Mouse (Mus musculus): ENCODE data around the gene Atl3. TPM values are rescaled to one million over a fixed set of nuclear protein-coding genes. Genes with fewer than 3 reads are reported as not detected.
A peak's percentile ranks its signal among the peaks of the same experiment; 100 is the strongest.

Gene Atl3
- polyA plus RNA-seq, 1 experiment, result 16.0 TPM

DNA sequence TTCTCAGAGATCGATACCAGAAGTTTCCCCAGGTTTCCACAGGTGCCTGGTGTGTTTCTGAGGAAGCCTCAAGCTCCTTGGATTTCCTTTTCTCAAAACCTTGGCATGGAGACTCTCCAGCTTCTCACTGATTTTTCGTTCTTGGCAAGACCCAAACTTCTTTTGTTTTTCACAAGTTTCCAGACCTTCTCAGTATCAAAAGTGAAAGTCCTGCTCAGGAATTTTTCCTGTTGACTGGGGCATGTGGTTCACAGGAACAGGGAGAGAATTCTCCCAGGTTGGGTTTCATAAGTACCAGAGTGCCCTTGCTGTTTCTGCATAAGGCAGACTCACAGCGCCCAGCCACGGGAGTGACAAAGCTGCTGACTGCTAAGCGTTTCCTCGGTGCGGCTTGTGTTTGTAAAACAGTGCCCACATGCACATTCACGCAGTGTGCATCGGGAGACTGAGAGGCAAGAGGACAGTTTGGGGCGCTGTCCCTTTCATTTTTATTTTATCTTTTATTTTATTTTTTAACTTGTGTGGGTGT is 68.8 kb downstream of the Atl3 start:
- Histone ChIP-seq H3K36me3 (ENCODE audit: control insufficient read depth, insufficient read depth) (no peaks in the 10 kb centered on the region), H3K79me2 (ENCODE audit: control insufficient read depth, insufficient read depth) (no peaks in the 10 kb centered on the region), H3K27me3 (ENCODE audit: control insufficient read depth, insufficient read depth, insufficient read length) (no peaks in the 10 kb centered on the region), H3K4me3 (ENCODE audit: insufficient read depth, poor library complexity, severe bottlenecking) (no peak overlapping the region), H3K79me3 (ENCODE audit: low read depth) (no peaks in the 10 kb centered on the region), H3ac (ENCODE audit: control insufficient read depth, insufficient read length, low read depth) (no peak overlapping the region)
- TF ChIP-seq CEBPB (IDR thresholded peaks at IDR 0.05; ENCODE audit: low read depth), result no peak
- no peak for TF ChIP-seq MYOG (IDR thresholded peaks at IDR 0.05; ENCODE audit: control insufficient read depth, extremely low read depth, insufficient read length)

DNA sequence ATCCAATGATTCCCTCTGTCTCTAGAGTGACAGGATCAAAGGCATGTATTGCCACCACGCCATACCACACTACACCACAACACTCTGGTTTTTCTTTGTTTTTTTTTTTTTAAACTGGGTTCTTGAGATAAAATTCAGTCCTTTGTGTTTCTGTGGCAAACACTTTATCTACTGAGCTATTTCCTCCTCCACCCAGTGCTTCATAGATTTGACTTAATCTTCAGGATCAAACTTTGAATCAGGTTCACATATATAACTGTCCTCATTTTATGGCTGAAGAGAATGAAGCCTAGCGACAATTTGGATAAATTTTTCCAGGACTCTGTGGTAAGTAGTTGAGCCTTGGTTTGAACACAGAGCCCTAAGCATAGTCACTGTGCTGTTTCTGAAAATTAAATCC is 69.8 kb downstream of the Atl3 start:
- no peaks in the 10 kb centered on the region for H3K79me2 ChIP-seq (ENCODE audit: control insufficient read depth, insufficient read depth)
- H3K27me3 ChIP-seq (ENCODE audit: control insufficient read depth, insufficient read depth, insufficient read length), result no peaks in the 10 kb centered on the region
- no peaks in the 10 kb centered on the region for H3K79me3 ChIP-seq (ENCODE audit: low read depth)
- no peak for TF ChIP-seq CEBPB (IDR thresholded peaks at IDR 0.05; ENCODE audit: low read depth)
- TF ChIP-seq USF1 (IDR thresholded peaks at IDR 0.05; ENCODE audit: low read depth), result no peak
- no peak for TF ChIP-seq MYOG (IDR thresholded peaks at IDR 0.05; ENCODE audit: control insufficient read depth, extremely low read depth, insufficient read length)
- H3ac ChIP-seq (ENCODE audit: control insufficient read depth, insufficient read length, low read depth), result no peak overlapping the region
- H3K4me3 ChIP-seq (ENCODE audit: insufficient read depth, poor library complexity, severe bottlenecking), result no peak overlapping the region
- no peaks in the 10 kb centered on the region for H3K36me3 ChIP-seq (ENCODE audit: control insufficient read depth, insufficient read depth)

DNA sequence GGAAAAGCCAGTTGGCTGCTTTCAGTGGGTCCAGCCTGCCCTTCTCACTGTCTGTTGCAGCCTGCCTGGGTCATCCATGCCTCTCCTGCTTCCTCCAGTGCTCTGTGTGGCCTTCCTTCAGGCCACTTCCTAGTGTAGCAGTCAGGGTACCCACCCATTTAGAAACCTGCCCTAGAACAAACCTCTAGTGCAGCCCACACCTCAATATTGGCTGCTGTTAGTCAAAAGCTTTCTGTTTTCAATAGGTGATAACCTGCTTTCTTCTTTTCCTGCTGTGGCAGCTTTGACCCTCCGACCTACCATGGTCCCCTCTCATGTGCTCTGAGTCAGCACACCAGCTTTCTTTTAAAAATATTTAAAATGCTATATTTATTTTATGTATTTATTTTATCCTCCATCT is 70.6 kb downstream of the Atl3 start:
- H3K4me3 ChIP-seq (ENCODE audit: insufficient read depth, poor library complexity, severe bottlenecking), result no peak overlapping the region
- no peaks in the 10 kb centered on the region for H3K79me3 ChIP-seq (ENCODE audit: low read depth)
- no peaks in the 10 kb centered on the region for H3K79me2 ChIP-seq (ENCODE audit: control insufficient read depth, insufficient read depth)
- no peaks in the 10 kb centered on the region for H3K27me3 ChIP-seq (ENCODE audit: control insufficient read depth, insufficient read depth, insufficient read length)
- no peak overlapping the region for H3ac ChIP-seq (ENCODE audit: control insufficient read depth, insufficient read length, low read depth)
- no peaks in the 10 kb centered on the region for H3K36me3 ChIP-seq (ENCODE audit: control insufficient read depth, insufficient read depth)
- TF ChIP-seq MYOG (IDR thresholded peaks at IDR 0.05; ENCODE audit: control insufficient read depth, extremely low read depth, insufficient read length) (no peak), MYOD1 (IDR thresholded peaks at IDR 0.05; ENCODE audit: control insufficient read depth, insufficient read length, low read depth) (no peak), MAX (IDR thresholded peaks at IDR 0.05) (no peak), CTCF (IDR thresholded peaks at IDR 0.05; ENCODE audit: control insufficient read depth, insufficient read depth, insufficient read length) (no peak), CEBPB (IDR thresholded peaks at IDR 0.05; ENCODE audit: low read depth) (no peak), FOSL1 (IDR thresholded peaks at IDR 0.05; ENCODE audit: insufficient read depth, low read length, poor library complexity, severe bottlenecking) (no peak), USF1 (IDR thresholded peaks at IDR 0.05; ENCODE audit: low read depth) (no peak)

DNA sequence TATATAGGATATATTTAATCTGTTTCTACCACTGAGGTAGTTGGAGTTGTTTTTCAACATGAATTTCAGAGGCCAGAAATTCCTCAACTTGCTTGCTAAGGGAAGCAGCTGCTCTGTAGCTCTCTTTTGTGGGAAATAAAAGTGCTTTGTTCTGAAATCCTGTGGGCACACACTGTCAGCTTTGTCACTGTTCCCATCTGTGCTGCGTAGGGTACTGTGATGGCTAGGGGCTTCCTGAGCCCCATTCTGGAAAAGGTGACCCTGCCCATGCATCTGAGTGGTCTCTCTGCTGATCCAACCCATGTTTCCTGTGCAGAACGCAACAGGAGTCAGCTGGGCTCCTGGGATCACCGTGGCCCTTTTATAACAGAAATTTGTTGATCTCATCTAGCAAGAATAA is 73.0 kb downstream of the Atl3 start:
- Histone ChIP-seq H3K79me2 (ENCODE audit: control insufficient read depth, insufficient read depth) (no peaks in the 10 kb centered on the region), H3K79me3 (ENCODE audit: low read depth) (no peaks in the 10 kb centered on the region)

DNA sequence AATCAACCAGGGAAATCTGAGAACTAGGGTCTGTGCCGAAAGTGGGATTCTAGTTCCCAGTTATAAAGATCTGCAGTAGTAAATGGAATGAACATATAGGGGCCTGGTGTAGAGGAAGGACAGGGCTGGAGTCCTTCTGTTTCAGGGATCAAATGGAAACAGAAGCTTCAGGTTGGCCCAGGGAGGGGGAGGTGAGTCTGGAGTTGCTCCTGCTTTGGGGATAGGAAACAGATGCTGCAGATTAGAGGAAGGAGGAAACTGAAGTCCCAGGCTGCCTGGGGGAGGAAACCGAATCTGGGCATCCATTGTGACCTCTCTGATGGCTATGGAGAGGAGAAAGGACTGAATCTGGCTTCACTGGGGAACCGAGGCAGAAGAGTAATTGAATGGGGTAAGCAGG is 74.5 kb downstream of the Atl3 start:
- Histone ChIP-seq H3K27me3 (ENCODE audit: control insufficient read depth, insufficient read depth, insufficient read length) (no peaks in the 10 kb centered on the region), H3K79me3 (ENCODE audit: low read depth) (no peaks in the 10 kb centered on the region), H3ac (ENCODE audit: control insufficient read depth, insufficient read length, low read depth) (no peak overlapping the region), H3K79me2 (ENCODE audit: control insufficient read depth, insufficient read depth) (no peaks in the 10 kb centered on the region), H3K36me3 (ENCODE audit: control insufficient read depth, insufficient read depth) (no peaks in the 10 kb centered on the region), H3K4me3 (ENCODE audit: insufficient read depth, poor library complexity, severe bottlenecking) (no peak overlapping the region)
- TF ChIP-seq MAX (IDR thresholded peaks at IDR 0.05) (no peak), USF1 (IDR thresholded peaks at IDR 0.05; ENCODE audit: low read depth) (no peak), FOSL1 (IDR thresholded peaks at IDR 0.05; ENCODE audit: insufficient read depth, low read length, poor library complexity, severe bottlenecking) (no peak), CEBPB (IDR thresholded peaks at IDR 0.05; ENCODE audit: low read depth) (no peak), MYOG (IDR thresholded peaks at IDR 0.05; ENCODE audit: control insufficient read depth, extremely low read depth, insufficient read length) (no peak), CTCF (IDR thresholded peaks at IDR 0.05; ENCODE audit: control insufficient read depth, insufficient read depth, insufficient read length) (no peak), MYOD1 (IDR thresholded peaks at IDR 0.05; ENCODE audit: control insufficient read depth, insufficient read length, low read depth) (no peak)

More for the DNA sequence above, 73.0 kb downstream of the Atl3 start:
- Histone ChIP-seq H3K36me3 (ENCODE audit: control insufficient read depth, insufficient read depth) (no peaks in the 10 kb centered on the region), H3ac (ENCODE audit: control insufficient read depth, insufficient read length, low read depth) (no peak overlapping the region), H3K4me3 (ENCODE audit: insufficient read depth, poor library complexity, severe bottlenecking) (no peak overlapping the region), H3K27me3 (ENCODE audit: control insufficient read depth, insufficient read depth, insufficient read length) (no peaks in the 10 kb centered on the region)
- TF ChIP-seq CEBPB (IDR thresholded peaks at IDR 0.05; ENCODE audit: low read depth), result no peak
- no peak for TF ChIP-seq MYOG (IDR thresholded peaks at IDR 0.05; ENCODE audit: control insufficient read depth, extremely low read depth, insufficient read length)
- TF ChIP-seq MAX (IDR thresholded peaks at IDR 0.05), result no peak
- TF ChIP-seq CTCF (IDR thresholded peaks at IDR 0.05; ENCODE audit: control insufficient read depth, insufficient read depth, insufficient read length), result no peak
- no peak for TF ChIP-seq MYOD1 (IDR thresholded peaks at IDR 0.05; ENCODE audit: control insufficient read depth, insufficient read length, low read depth)
- no peak for TF ChIP-seq FOSL1 (IDR thresholded peaks at IDR 0.05; ENCODE audit: insufficient read depth, low read length, poor library complexity, severe bottlenecking)
- no peak for TF ChIP-seq USF1 (IDR thresholded peaks at IDR 0.05; ENCODE audit: low read depth)

DNA sequence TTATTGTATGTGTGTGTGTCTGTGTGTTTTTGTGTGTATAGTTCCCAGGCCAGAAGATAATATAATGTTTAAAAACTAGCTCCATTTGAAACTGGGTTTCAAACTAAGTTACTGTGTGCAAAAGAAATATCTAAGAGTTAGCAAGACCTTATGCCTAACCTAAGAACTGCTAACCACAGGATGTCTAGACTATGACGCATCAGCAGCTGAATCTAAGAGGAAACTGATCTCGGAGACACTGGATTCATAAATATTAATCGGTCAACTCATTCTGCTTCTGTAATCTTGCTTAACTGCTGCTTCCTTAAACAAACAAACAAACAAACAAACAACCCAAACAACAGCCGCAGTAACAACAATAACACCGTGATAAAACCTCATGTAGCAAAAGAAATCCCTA is 75.8 kb downstream of the Atl3 start:
- peak; percentile 49 for TF ChIP-seq CEBPB (IDR thresholded peaks at IDR 0.05; ENCODE audit: low read depth)
- peak; percentile 30 for TF ChIP-seq FOSL1 (IDR thresholded peaks at IDR 0.05; ENCODE audit: insufficient read depth, low read length, poor library complexity, severe bottlenecking)
- no peak for TF ChIP-seq CTCF (IDR thresholded peaks at IDR 0.05; ENCODE audit: control insufficient read depth, insufficient read depth, insufficient read length)
- no peak for TF ChIP-seq USF1 (IDR thresholded peaks at IDR 0.05; ENCODE audit: low read depth)
- TF ChIP-seq MYOG (IDR thresholded peaks at IDR 0.05; ENCODE audit: control insufficient read depth, extremely low read depth, insufficient read length), result no peak
- no peak for TF ChIP-seq MAX (IDR thresholded peaks at IDR 0.05)
- TF ChIP-seq MYOD1 (IDR thresholded peaks at IDR 0.05; ENCODE audit: control insufficient read depth, insufficient read length, low read depth), result peak; percentile 65
- Histone ChIP-seq H3K36me3 (ENCODE audit: control insufficient read depth, insufficient read depth) (no peaks in the 10 kb centered on the region), H3K27me3 (ENCODE audit: control insufficient read depth, insufficient read depth, insufficient read length) (no peaks in the 10 kb centered on the region), H3K79me3 (ENCODE audit: low read depth) (no peaks in the 10 kb centered on the region), H3K79me2 (ENCODE audit: control insufficient read depth, insufficient read depth) (no peaks in the 10 kb centered on the region), H3K4me3 (ENCODE audit: insufficient read depth, poor library complexity, severe bottlenecking) (no peak overlapping the region), H3ac (ENCODE audit: control insufficient read depth, insufficient read length, low read depth) (no peak overlapping the region)

Data from C2C12 (cell line).